Mouse (Mus musculus) MEL (cell line): ENCODE results near the gene Adamtsl1. TPM values are rescaled to one million over a fixed set of nuclear protein-coding genes. Genes with fewer than 3 reads are reported as not detected.

ENCODE experiments used
- DNase-seq: peaks from one replicate; pipeline ENCODE4 v3.0.0; 2011; ENCODE audit warnings: low read depth, low spot score
- H3K27ac ChIP-seq: 2 replicates; pipeline ENCODE4 v1.5.1; 2012; ENCODE audit warnings: low read depth, mild to moderate bottlenecking, control low read depth, low read length, moderate library complexity; ENCODE audit not compliant: control insufficient read depth
- H3K27me3 ChIP-seq, 2 experiments: fragments of 150-350 bp in 1 of 2; sonication (generic) in 1 of 2; 2 replicates each; pipeline ENCODE4 v1.6.1; 2012; ENCODE audit warnings: low read length in 2 of 2, mild to moderate bottlenecking in 2 of 2, improper control_type of control experiment in 1 of 2, moderate library complexity in 1 of 2; ENCODE audit not compliant: insufficient read depth in 2 of 2, control insufficient read depth in 1 of 2
- H3K36me3 ChIP-seq, 2 experiments: 2 replicates each; pipeline ENCODE4 v1.6.1; 2012 to 2014; ENCODE audit warnings: low read length in 2 of 2, improper control_type of control experiment in 1 of 2, inconsistent platforms in 1 of 2, mild to moderate bottlenecking in 1 of 2; ENCODE audit not compliant: insufficient read depth in 2 of 2, control insufficient read depth in 1 of 2
- H3K4me1 ChIP-seq, 2 experiments: fragments of 150-350 bp in 1 of 2; sonication (generic) in 1 of 2; 2 replicates each; pipeline ENCODE4 v1.6.1; 2012; ENCODE audit warnings: low read length in 2 of 2, improper control_type of control experiment in 1 of 2, mild to moderate bottlenecking in 1 of 2; ENCODE audit not compliant: insufficient read depth in 2 of 2, control insufficient read depth in 1 of 2
- H3K4me3 ChIP-seq, 2 experiments: fragments of 150-350 bp in 1 of 2; sonication (generic) in 1 of 2; 2 replicates each; pipeline ENCODE4 v1.5.1; 2012; ENCODE audit warnings: low read depth in 2 of 2, low read length in 2 of 2, mild to moderate bottlenecking in 2 of 2, moderate library complexity in 2 of 2, control low read depth in 1 of 2, improper control_type of control experiment in 1 of 2; ENCODE audit not compliant: control insufficient read depth in 1 of 2, insufficient read depth in 1 of 2
- H3K79me2 ChIP-seq: 2 replicates; pipeline ENCODE4 v1.6.1; 2012; ENCODE audit warnings: mild to moderate bottlenecking, low read length, moderate library complexity; ENCODE audit not compliant: control insufficient read depth, poor library complexity, insufficient read depth
- H3K9ac ChIP-seq: 2 replicates; pipeline ENCODE4 v1.6.1; 2012; ENCODE audit warnings: low read depth, mild to moderate bottlenecking, control low read depth, low read length, moderate library complexity; ENCODE audit not compliant: control insufficient read depth, poor library complexity, severe bottlenecking
- H3K9me3 ChIP-seq: fragments of 150-350 bp; sonication (generic); replicated peaks from 2 replicates; pipeline ENCODE4 v1.6.1; 2012; ENCODE audit warnings: mild to moderate bottlenecking, low read length, improper control_type of control experiment, moderate library complexity; ENCODE audit not compliant: insufficient read depth
- CHD2 ChIP-seq: IDR thresholded peaks from 2 replicates; pipeline ENCODE4 v1.6.1; 2011; ENCODE audit warnings: low read length, improper control_type of control experiment
- ELF1 ChIP-seq: IDR thresholded peaks from 2 replicates; pipeline ENCODE4 v1.6.1; 2014; ENCODE audit warnings: low read depth, mild to moderate bottlenecking, inconsistent platforms, low read length, improper control_type of control experiment, moderate library complexity
- GABPA ChIP-seq: IDR thresholded peaks from 2 replicates; pipeline ENCODE4 v1.6.1; 2012; ENCODE audit warnings: low read depth, mild to moderate bottlenecking, inconsistent platforms, low read length, improper control_type of control experiment, moderate library complexity
- GATA1 ChIP-seq: IDR thresholded peaks from 2 replicates; pipeline ENCODE4 v1.6.1; 2011; ENCODE audit warnings: low read depth, low read length, improper control_type of control experiment
- HCFC1 ChIP-seq: IDR thresholded peaks from 2 replicates; pipeline ENCODE4 v1.6.1; 2012; ENCODE audit warnings: low read depth, mild to moderate bottlenecking, inconsistent platforms, low read length, improper control_type of control experiment, moderate library complexity
- JUND ChIP-seq: IDR thresholded peaks from 2 replicates; pipeline ENCODE4 v1.6.1; 2011; ENCODE audit warnings: low read depth, mild to moderate bottlenecking, improper control_type of control experiment, low read length
- MEF2A ChIP-seq: IDR thresholded peaks from 2 replicates; pipeline ENCODE4 v1.6.1; 2014; ENCODE audit warnings: low read depth, mild to moderate bottlenecking, inconsistent platforms, low read length, improper control_type of control experiment; ENCODE audit not compliant: poor library complexity, insufficient replicate concordance, severe bottlenecking; ENCODE audit errors: extremely low read depth
- MYB ChIP-seq: IDR thresholded peaks from 2 replicates; pipeline ENCODE4 v1.6.1; 2011; ENCODE audit warnings: mild to moderate bottlenecking, low read depth, low read length, improper control_type of control experiment
- NRF1 ChIP-seq: IDR thresholded peaks from 2 replicates; pipeline ENCODE4 v1.6.1; 2014; ENCODE audit warnings: low read depth, mild to moderate bottlenecking, inconsistent platforms, low read length, improper control_type of control experiment, moderate library complexity; ENCODE audit not compliant: poor library complexity, insufficient read depth, severe bottlenecking
- RCOR1 ChIP-seq: IDR thresholded peaks from 2 replicates; pipeline ENCODE4 v1.6.1; 2012; ENCODE audit warnings: low read depth, mild to moderate bottlenecking, inconsistent platforms, low read length, improper control_type of control experiment
- SIN3A ChIP-seq: IDR thresholded peaks from 2 replicates; pipeline ENCODE4 v1.6.1; 2012; ENCODE audit warnings: low read length, improper control_type of control experiment, inconsistent platforms
- TBP ChIP-seq: IDR thresholded peaks from 2 replicates; pipeline ENCODE4 v1.8.0; 2011; ENCODE audit warnings: low read depth, low read length, improper control_type of control experiment
- TCF12 ChIP-seq: IDR thresholded peaks from 2 replicates; pipeline ENCODE4 v1.6.1; 2014; ENCODE audit warnings: low read depth, mild to moderate bottlenecking, inconsistent platforms, low read length, improper control_type of control experiment, moderate library complexity
- UBTF ChIP-seq: IDR thresholded peaks from 2 replicates; pipeline ENCODE4 v1.6.1; 2012; ENCODE audit warnings: low read depth, mild to moderate bottlenecking, inconsistent platforms, low read length, improper control_type of control experiment, moderate library complexity, borderline replicate concordance; ENCODE audit not compliant: insufficient read depth
- USF1 ChIP-seq: IDR thresholded peaks from 2 replicates; pipeline ENCODE4 v1.6.1; 2014; ENCODE audit warnings: low read depth, mild to moderate bottlenecking, inconsistent platforms, low read length, improper control_type of control experiment, moderate library complexity
- USF2 ChIP-seq, 2 experiments: IDR thresholded peaks; 2 replicates each; pipeline ENCODE4 v1.6.1; 2011 to 2012; ENCODE audit warnings: improper control_type of control experiment in 2 of 2, low read length in 2 of 2, borderline replicate concordance in 1 of 2, inconsistent platforms in 1 of 2, low read depth in 1 of 2, mild to moderate bottlenecking in 1 of 2; ENCODE audit not compliant: insufficient read depth in 1 of 2
- ZNF384 ChIP-seq: IDR thresholded peaks from 2 replicates; pipeline ENCODE4 v1.6.1; 2012; ENCODE audit warnings: low read depth, mild to moderate bottlenecking, inconsistent platforms, low read length, improper control_type of control experiment
- polyA plus RNA-seq, 2 experiments: library from polyadenylated mRNA; stranded (reverse) in 1 of 2; unstranded in 1 of 2; fragments of >175 nt in 1 of 2; fragments of >200 nt in 1 of 2; gene quantifications; 2 replicates each; pipeline versions ENCODE4 v1.2.1 to v1.2.4; 2012; ENCODE audit warnings: low replicate concordance in 2 of 2, low read depth in 1 of 2; ENCODE audit not compliant: insufficient read length in 2 of 2, insufficient read depth in 1 of 2, missing spikeins in 1 of 2
- total RNA-seq: library from RNA; depleted of rRNA; stranded (reverse); fragments of 300-350 nt; gene quantifications from 2 replicates; pipeline ENCODE4 v1.2.3, GENCODE M21; 2012

The Adamtsl1 gene
- total and polyA plus RNA-seq, 3 experiments, result not detected

DNA sequence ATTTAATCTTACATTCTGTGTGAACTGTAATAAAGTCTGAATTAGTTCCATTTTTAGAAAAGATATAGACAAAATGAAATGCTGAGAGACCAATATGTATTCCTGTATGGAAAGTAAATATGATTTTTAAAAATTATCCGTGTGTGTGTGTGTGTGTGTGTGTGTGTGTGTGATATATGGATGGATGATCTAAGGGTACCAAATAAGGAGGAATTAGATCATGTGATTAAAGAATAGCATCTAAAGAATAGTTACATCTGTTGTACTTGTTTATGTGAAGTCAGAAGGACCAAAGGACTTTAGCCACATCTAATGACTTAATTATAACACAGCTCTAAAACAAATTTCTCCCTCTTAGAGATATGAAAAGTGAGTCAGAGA, 310.7 kb downstream of the Adamtsl1 start:
- Histone ChIP-seq H3K79me2 (no peaks in the 10 kb centered on the region), H3K27ac (no peak overlapping the region), H3K9me3 (no peaks in the 10 kb centered on the region), H3K9ac (no peak overlapping the region), H3K4me3 (no peak overlapping the region), H3K4me1 (no peaks in the 10 kb centered on the region), H3K36me3 (no peaks in the 10 kb centered on the region), H3K27me3 (no peaks in the 10 kb centered on the region; a peak in 2 of 4 replicates)
- no peak for DNase-seq
- no peak for TF ChIP-seq CHD2

DNA sequence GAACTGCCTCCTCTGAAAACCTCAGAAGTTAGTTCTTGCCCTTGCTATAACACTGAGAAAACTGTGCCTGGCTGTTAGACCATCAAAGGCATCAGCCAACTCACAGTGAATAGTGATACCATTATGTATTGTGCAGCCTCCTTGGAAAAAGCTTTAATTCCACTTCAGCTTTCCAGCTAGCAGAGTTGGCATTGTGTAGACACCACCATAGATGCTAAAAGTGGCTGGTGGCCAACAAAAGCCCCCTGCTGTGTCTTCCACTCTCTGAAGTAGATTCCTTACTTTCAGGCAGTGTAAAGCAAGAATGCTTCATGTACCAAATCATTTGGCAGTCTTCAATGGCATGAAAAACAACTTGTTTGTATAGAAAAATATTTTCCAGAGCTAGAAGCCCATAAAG, 323.1 kb downstream of the Adamtsl1 start:
- Histone ChIP-seq H3K79me2 (no peaks in the 10 kb centered on the region), H3K36me3 (no peaks in the 10 kb centered on the region), H3K27ac (no peak overlapping the region), H3K4me1 (no peaks in the 10 kb centered on the region), H3K4me3 (no peak overlapping the region)
- no peak for DNase-seq
- TF ChIP-seq ELF1, result no peak
- no peak for TF ChIP-seq UBTF
- no peak for TF ChIP-seq ZNF384
- no peak for TF ChIP-seq GABPA
- no peak for TF ChIP-seq TBP
- TF ChIP-seq NRF1, result no peak
- no peak for TF ChIP-seq USF2 (IDR thresholded peaks at IDR 0.05; ENCODE audit: borderline replicate concordance in 1 of 2, insufficient read depth in 1 of 2, low read depth in 1 of 2, low read length in 2 of 2)
- TF ChIP-seq JUND, result no peak
- TF ChIP-seq USF1, result no peak
- no peak for TF ChIP-seq HCFC1
- no peak for TF ChIP-seq MEF2A
- TF ChIP-seq GATA1, result no peak
- TF ChIP-seq MYB, result no peak
- no peak for TF ChIP-seq TCF12
- TF ChIP-seq RCOR1, result no peak
- no peak for TF ChIP-seq SIN3A
- TF ChIP-seq, all 39 proteins: peak for 0
- H3K9me3 ChIP-seq, result no peaks in the 10 kb centered on the region
- H3K9ac ChIP-seq, result no peak overlapping the region
- no peaks in the 10 kb centered on the region for H3K27me3 ChIP-seq
